Mouse (Mus musculus) forebrain, embryonic 10.5 days (tissue): Measurements from ENCODE around the gene Gdf7. TPM values are rescaled to one million over a fixed set of nuclear protein-coding genes. Genes with fewer than 3 reads are reported as not detected.
A peak's percentile ranks its signal among the peaks of the same experiment; 100 is the strongest.

Experiments used
- DNase-seq: peaks from one replicate; pipeline ENCODE4 v3.0.0-alpha.2; 2017; ENCODE audit warnings: low spot score; ENCODE audit errors: extremely low spot score
- H3K27ac ChIP-seq: fragments of 300-500 bp; sonication (generic); 2 replicates; pipeline ENCODE4 v1.5.1; 2016; ENCODE audit warnings: mild to moderate bottlenecking
- H3K27me3 ChIP-seq: fragments of 300-500 bp; sonication (generic); 2 replicates; pipeline ENCODE4 v1.6.1; 2016; ENCODE audit warnings: mild to moderate bottlenecking; ENCODE audit not compliant: poor library complexity, severe bottlenecking
- H3K36me3 ChIP-seq: fragments of 300-500 bp; sonication (generic); replicated peaks from 2 replicates; pipeline ENCODE4 v1.6.1; 2016; ENCODE audit warnings: mild to moderate bottlenecking, moderate library complexity
- H3K4me1 ChIP-seq: fragments of 300-500 bp; sonication (generic); 2 replicates; pipeline ENCODE4 v1.6.1; 2016
- H3K4me3 ChIP-seq: fragments of 300-500 bp; sonication (generic); 2 replicates; pipeline ENCODE4 v1.5.1; 2016; ENCODE audit warnings: mild to moderate bottlenecking, moderate library complexity
- H3K9me3 ChIP-seq: fragments of 300-500 bp; sonication (generic); 2 replicates; pipeline ENCODE4 v1.6.1; 2016; ENCODE audit warnings: mild to moderate bottlenecking, moderate library complexity
- WGBS: fragments of 180-500 bp; shearing (Covaris S2); methylation state at CpG from one replicate; pipeline ENCODE4 v1.1.7; 2016; 5-methylcytosine and 5-hydroxymethylcytosine counted together
- polyA plus RNA-seq: library from polyadenylated mRNA; unstranded; fragments of >200 nt; fragmentation: Nextera tagmentation; extraction: Ambion mirVana; gene quantifications from 2 replicates; pipeline ENCODE4 v1.2.1, GENCODE M21; 2016

Gdf7 gene
- polyA plus RNA-seq, 1 experiment from 2014 or later = not detected

DNA sequence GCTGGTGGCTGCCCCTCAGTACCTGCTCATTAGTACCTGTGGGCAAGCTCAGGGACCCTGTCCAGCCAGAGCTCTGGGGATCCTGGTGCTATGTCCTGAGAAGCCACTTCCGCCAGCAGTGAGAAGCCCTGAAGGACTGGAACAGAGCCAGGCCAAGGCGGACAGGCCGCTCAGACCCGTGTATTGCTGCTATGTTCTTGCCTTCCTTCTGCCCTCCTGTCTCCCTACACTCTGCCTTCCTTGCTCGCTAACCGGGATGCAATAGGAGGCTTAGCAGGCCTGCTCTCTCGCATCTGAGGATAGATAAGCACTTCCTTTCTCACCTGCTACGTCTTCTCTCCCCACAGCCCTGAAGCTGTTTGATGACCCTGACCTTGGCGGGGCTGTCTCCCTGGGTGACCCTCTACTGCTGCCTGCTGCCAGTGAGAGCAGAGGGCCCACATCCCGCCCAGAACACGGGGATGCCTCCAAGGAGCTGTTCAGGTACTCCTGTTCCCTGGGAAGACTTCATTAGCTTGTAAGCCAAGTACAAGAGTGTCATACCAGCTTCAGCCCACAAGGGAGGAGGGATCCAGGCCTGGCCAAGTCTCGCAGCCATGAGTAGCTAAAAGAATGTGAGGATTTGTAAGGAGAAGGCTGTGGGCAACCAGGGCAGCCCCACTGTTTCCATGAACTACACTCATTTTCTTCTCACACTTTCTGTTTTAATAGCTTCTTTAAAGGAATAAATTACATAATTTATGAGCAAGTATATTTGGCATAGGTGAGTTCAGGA is 35.7 kb upstream of the Gdf7 start:
- DNase-seq = no peak
- Histone ChIP-seq H3K9me3 (no peaks in the 10 kb centered on the region), H3K4me3 (no peak overlapping the region), H3K4me1 (peaks cover 35% of the 10 kb centered on the region), H3K36me3 (peaks cover 46% of the 10 kb centered on the region), H3K27ac (peak overlapping the region; percentile 53), H3K27me3 (no peaks in the 10 kb centered on the region)
- WGBS = 86% methylated on average over 12 of the region's 12 CpGs

GRCm38 (mm10) chr12:8336601-8337285 is 35.0 kb upstream of the Gdf7 start:
- no peak for DNase-seq
- Histone ChIP-seq H3K27ac (peak overlapping the region; percentile 53; the same call in 1 of the 2 replicates), H3K4me1 (peaks cover 42% of the 10 kb centered on the region)

GRCm38 (mm10) chr12:8335503-8335902 is 33.7 kb upstream of the Gdf7 start:
- H3K4me1 ChIP-seq = peaks cover 44% of the 10 kb centered on the region
- H3K27me3 ChIP-seq = no peaks in the 10 kb centered on the region
- 89% methylated on average over 2 of the region's 2 CpGs for WGBS
- no peak for DNase-seq
- H3K36me3 ChIP-seq = peaks cover 38% of the 10 kb centered on the region
- no peaks in the 10 kb centered on the region for H3K9me3 ChIP-seq
- no peak overlapping the region for H3K27ac ChIP-seq
- no peak overlapping the region for H3K4me3 ChIP-seq

More at GRCm38 (mm10) chr12:8336601-8337285, 35.0 kb upstream of the Gdf7 start:
- Histone ChIP-seq H3K27me3 (no peaks in the 10 kb centered on the region), H3K36me3 (peaks cover 40% of the 10 kb centered on the region), H3K4me3 (no peak overlapping the region), H3K9me3 (no peaks in the 10 kb centered on the region)
- 89% methylated on average over 10 of the region's 10 CpGs for WGBS

GRCm38 (mm10) chr12:8334261-8334660 is 32.5 kb upstream of the Gdf7 start:
- no peak overlapping the region for H3K4me3 ChIP-seq
- no peak overlapping the region for H3K27ac ChIP-seq
- no peaks in the 10 kb centered on the region for H3K9me3 ChIP-seq
- H3K36me3 ChIP-seq = peaks cover 46% of the 10 kb centered on the region
- H3K27me3 ChIP-seq = no peaks in the 10 kb centered on the region
- H3K4me1 ChIP-seq = peaks cover 31% of the 10 kb centered on the region
- no peak for DNase-seq
- WGBS = 90% methylated on average over 4 of the region's 4 CpGs

DNA sequence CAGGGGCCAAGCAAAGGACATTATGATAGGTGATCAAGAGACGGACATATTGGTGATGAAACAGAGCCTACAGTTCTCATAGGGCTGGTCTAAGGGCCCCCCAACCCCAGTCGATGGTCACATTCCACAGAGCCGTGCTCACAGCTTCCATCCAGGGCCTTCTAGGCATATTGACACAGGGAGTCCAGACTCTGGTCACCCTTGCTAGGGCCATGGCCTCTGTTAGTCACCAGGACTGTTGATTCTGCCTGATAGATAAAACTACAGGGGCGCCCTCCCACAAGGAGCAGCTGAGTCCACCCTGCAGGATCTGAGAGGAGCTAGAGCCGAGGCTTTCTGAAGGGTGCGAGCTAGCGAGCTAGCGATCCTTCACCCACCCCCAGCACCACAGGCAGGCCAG is 31.9 kb upstream of the Gdf7 start:
- H3K4me1 ChIP-seq = peaks cover 25% of the 10 kb centered on the region
- H3K36me3 ChIP-seq = peaks cover 47% of the 10 kb centered on the region
- H3K27ac ChIP-seq = peak overlapping the region; percentile 5; the same call in 1 of the 2 replicates
- no peak overlapping the region for H3K4me3 ChIP-seq
- 90% methylated on average over 8 of the region's 8 CpGs for WGBS
- H3K27me3 ChIP-seq = no peaks in the 10 kb centered on the region
- H3K9me3 ChIP-seq = no peaks in the 10 kb centered on the region
- DNase-seq = no peak

DNA sequence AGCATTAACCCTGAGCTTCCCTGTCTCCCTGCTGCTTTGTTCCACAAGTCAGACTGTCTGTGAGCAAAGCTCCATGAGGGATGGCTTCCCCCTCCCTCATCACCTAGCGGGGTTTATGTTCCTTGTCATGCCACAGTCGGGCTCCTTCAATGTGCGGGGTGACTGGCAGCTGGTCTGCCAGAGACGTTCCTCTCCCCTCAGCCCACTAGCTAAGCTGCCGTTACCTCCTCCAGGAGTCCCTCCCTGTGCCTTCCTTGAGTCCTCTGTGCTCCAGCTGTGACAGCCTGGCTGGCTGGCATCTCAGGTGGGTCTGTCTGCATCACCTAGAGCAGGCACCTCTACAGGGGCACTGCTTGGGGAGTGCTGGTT is 30.4 kb upstream of the Gdf7 start:
- Histone ChIP-seq H3K4me1 (peaks cover 21% of the 10 kb centered on the region), H3K27me3 (no peaks in the 10 kb centered on the region), H3K4me3 (no peak overlapping the region), H3K9me3 (no peaks in the 10 kb centered on the region), H3K27ac (peak overlapping the region; percentile 66), H3K36me3 (peaks cover 42% of the 10 kb centered on the region)
- 81% methylated on average over 5 of the region's 5 CpGs for WGBS
- DNase-seq = no peak

DNA sequence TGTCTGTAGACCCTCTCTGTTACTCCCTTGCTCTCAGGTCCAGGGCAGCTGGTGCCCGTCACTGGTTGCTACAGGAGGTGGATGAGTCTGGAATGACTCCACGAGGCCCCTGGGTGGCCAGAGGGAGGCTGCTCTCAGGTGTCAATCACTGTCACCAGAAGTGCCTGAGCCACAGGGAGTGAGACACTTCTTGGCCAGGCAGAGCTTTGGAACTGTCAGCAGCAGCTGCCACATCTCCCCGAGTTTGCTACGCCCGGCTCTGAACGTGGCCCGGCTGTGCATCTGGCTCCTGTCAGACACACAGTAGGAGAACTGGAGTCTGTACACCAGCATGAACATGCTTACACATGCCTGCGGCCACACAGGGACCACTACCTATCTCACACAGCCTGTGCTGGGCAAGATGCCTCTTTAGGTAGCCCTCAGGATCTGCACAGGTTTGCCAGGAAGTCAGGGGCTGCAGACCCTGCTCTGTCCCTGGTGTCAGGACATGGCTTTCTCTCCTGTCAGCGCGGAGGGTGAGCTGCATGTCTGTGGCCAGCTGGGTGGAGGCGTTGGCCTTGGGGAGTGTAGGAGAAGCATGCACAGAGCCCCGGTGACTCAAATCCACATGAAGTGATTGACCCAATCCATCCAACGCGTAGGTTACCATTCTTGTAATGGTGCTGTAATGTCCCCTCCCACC is 29.9 kb upstream of the Gdf7 start:
- 86% methylated on average over 14 of the region's 14 CpGs for WGBS
- 0 out of 2 replicates have a peak overlapping the region, but pooled peaks have one; percentile 48 for H3K27ac ChIP-seq

DNA sequence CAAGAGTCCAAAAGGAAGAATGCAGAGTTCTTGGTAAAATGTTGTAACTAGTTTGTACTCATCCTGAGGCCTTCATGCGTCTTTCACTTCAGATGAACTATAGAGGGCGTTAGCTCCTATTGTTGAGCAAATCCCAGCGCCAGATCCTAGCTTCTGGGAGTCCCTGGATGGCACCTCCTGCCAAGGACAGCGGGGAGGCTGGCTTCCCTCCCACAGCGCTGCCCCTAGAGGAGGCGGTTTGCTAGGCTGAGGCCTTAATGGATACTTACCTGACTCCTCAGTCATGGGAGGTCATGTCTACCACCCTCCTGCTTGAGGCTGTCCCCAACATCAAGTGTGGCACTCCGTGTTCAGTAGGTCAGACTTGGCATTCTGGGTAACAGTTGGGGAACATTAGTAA is 27.5 kb upstream of the Gdf7 start:
- Histone ChIP-seq H3K27ac (0 out of 2 replicates have a peak overlapping the region, but pooled peaks have one; percentile 84), H3K36me3 (peaks cover 29% of the 10 kb centered on the region), H3K4me1 (peaks cover 25% of the 10 kb centered on the region), H3K9me3 (no peaks in the 10 kb centered on the region), H3K4me3 (no peak overlapping the region), H3K27me3 (no peaks in the 10 kb centered on the region)
- 88% methylated on average over 7 of the region's 7 CpGs for WGBS
- no peak for DNase-seq

More for the DNA sequence above, 29.9 kb upstream of the Gdf7 start:
- Histone ChIP-seq H3K4me3 (no peak overlapping the region), H3K27me3 (no peaks in the 10 kb centered on the region), H3K36me3 (peaks cover 37% of the 10 kb centered on the region), H3K4me1 (peaks cover 25% of the 10 kb centered on the region), H3K9me3 (no peaks in the 10 kb centered on the region)
- no peak for DNase-seq

- WGBS = 86% methylated on average over 1 of the region's 1 CpGs
- no peak for DNase-seq
- Histone ChIP-seq H3K36me3 (peaks cover 36% of the 10 kb centered on the region), H3K4me3 (no peak overlapping the region), H3K4me1 (peaks cover 25% of the 10 kb centered on the region), H3K9me3 (no peaks in the 10 kb centered on the region), H3K27me3 (no peaks in the 10 kb centered on the region), H3K27ac (peak overlapping the region; percentile 84)
These were observed 25.9 kb upstream of the Gdf7 start for GRCm38 (mm10) chr12:8327675-8328053.

GRCm38 (mm10) chr12:8326825-8327674 is 25.3 kb upstream of the Gdf7 start:
- H3K9me3 ChIP-seq = no peaks in the 10 kb centered on the region
- no peak overlapping the region for H3K4me3 ChIP-seq
- H3K27ac ChIP-seq = peak overlapping the region; percentile 84
- peak; percentile 96 for DNase-seq
- H3K36me3 ChIP-seq = peaks cover 36% of the 10 kb centered on the region
- H3K4me1 ChIP-seq = peaks cover 20% of the 10 kb centered on the region
- 32% methylated on average over 17 of the region's 17 CpGs for WGBS
- H3K27me3 ChIP-seq = no peaks in the 10 kb centered on the region

- Histone ChIP-seq H3K27me3 (no peaks in the 10 kb centered on the region), H3K4me1 (peaks cover 15% of the 10 kb centered on the region), H3K9me3 (no peaks in the 10 kb centered on the region), H3K4me3 (no peak overlapping the region), H3K36me3 (peaks cover 43% of the 10 kb centered on the region), H3K27ac (no peak overlapping the region)
- 95% methylated on average over 17 of the region's 17 CpGs for WGBS
- DNase-seq = no peak
These were observed 24.3 kb upstream of the Gdf7 start for GRCm38 (mm10) chr12:8325943-8326522.
